Mouse (Mus musculus): ENCODE data around the gene Afm. TPM values are rescaled to one million over a fixed set of nuclear protein-coding genes. Genes with fewer than 3 reads are reported as not detected.
A peak's percentile ranks its signal among the peaks of the same experiment; 100 is the strongest.

The Afm gene
- total RNA-seq, 2 experiments from 2014 or later, result not detected

DNA sequence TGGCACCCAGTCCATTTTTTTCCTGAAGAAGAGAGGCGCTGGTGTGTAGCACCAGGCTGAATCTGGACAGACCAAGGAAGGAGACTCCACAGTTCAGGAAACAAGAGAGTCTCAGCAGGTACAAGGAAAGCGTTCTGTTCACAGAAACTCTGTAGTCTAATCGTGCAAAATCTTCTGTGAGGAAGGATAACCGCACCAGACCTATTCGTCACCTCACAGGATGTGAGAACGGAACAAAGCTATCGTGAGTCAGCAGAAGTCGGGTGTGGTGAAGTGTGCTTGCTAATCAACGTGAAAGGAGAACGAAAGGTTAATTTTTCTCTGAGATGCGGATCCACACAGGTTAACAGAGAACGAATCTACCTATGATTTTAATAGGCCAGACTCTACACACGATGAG lies 76.2 kb downstream of the Afm start:
- no peak for DNase-seq
- intact Hi-C loops (cut with DNase I), result no loop called here

GRCm38 (mm10) chr5:90596155-90596554 lies 77.4 kb downstream of the Afm start:
- no peak for DNase-seq
- intact Hi-C loops (cut with DNase I), result no loop called here
- no peak for TF ChIP-seq CTCF (IDR thresholded peaks at IDR 0.05)
- no peak overlapping the region for H3K27ac ChIP-seq
- no peak overlapping the region for H3K4me3 ChIP-seq

More for the DNA sequence above, 76.2 kb downstream of the Afm start:
- no peak for TF ChIP-seq CTCF (IDR thresholded peaks at IDR 0.05)
- no peak overlapping the region for H3K27ac ChIP-seq
- no peak overlapping the region for H3K4me3 ChIP-seq

DNA sequence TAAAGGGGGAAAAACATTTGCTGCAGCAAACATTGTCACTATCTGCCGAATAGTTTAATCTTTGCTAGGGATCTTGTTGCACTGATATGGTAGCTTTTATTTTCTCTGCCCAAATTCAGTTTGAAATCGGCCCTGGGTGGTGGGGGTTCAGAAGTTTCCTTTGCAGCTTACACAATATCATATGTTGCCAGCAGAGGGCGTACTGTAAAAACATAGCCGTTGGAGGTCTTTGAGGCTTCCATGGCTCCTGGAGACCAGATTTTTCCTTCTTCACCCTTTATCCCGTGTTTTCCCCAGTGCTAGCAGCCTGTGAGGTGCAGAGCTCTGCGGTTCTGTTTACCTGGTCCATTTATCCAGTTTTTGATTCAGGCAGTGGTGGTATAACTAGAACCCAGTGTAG lies 82.7 kb downstream of the Afm start:
- DNase-seq, result no peak
- intact Hi-C loops (cut with DNase I), result loop anchor here (5.0 kb wide), 2 partner anchors 51 to 306 kb away; no protein-coding TSS in a partner anchor
- H3K27ac ChIP-seq, result no peak overlapping the region
- H3K4me3 ChIP-seq, result no peak overlapping the region
- peak; percentile 66 for TF ChIP-seq CTCF (IDR thresholded peaks at IDR 0.05)

Other genes with a start within 250 kb of the Afm start
- gene Ankrd17, start 152.4 kb upstream of the Afm start, total RNA-seq (2021), result 10 to 100 TPM; 48.2 to 55.3 TPM
- under 1 TPM; 0.47 to 0.56 TPM for gene Gm9958, start 151.7 kb upstream of the Afm start, total RNA-seq (2021)
- gene Alb, start 58.0 kb upstream of the Afm start, total RNA-seq (2021), result under 1 TPM in 1 of 2 experiments, not detected in 1; 0.14 TPM
- gene Afp, start 28.2 kb upstream of the Afm start, total RNA-seq (2021), result not detected
- gene 5830473C10Rik, start 42.2 kb downstream of the Afm start, total RNA-seq (2021), result not detected
- gene Rassf6, start 121.7 kb downstream of the Afm start, total RNA-seq (2021), result not detected
- gene Cxcl5, start 240.4 kb downstream of the Afm start, total RNA-seq (2021), result not detected
- under 1 TPM in 1 of 2 experiments, not detected in 1; 0.54 TPM for gene Ppbp, start 249.6 kb downstream of the Afm start, total RNA-seq (2021)

Measured in gastrocnemius, adult 2 months (tissue).